Mouse (Mus musculus): ENCODE results near the gene Wdr45.

The Wdr45 gene

DNA sequence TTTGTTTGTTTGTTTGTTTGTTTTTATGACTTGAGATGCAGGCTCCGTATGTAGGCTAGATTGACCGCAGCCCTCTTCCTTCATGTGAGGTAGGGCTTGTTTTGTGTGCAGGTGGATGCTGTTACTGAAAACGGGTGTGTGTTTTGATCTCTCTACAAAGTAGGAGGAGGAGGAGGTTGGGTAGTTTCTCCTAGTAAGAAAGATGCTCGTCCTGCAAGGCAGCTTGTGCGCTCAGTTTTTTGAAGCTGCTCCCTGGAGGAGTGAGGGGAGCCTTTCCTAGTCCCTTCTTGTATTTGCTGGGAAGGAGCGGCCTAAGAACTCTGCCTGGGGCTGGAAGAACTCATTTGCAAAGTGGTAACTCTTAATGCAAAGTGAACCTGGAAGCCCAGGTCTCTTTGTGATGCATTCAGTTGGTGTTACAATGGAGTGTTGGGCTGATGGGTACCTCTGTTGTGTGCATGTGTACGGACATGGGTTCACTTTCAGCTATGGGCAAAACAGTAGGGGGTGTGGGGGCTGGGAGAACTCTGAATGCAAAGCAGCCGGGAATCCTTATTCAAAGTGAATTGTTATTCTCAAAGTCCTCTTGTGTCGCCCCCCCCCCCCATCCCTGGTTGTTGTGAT lies 50.6 kb downstream of the Wdr45 start:
- DNase-seq, result no peak

DNA sequence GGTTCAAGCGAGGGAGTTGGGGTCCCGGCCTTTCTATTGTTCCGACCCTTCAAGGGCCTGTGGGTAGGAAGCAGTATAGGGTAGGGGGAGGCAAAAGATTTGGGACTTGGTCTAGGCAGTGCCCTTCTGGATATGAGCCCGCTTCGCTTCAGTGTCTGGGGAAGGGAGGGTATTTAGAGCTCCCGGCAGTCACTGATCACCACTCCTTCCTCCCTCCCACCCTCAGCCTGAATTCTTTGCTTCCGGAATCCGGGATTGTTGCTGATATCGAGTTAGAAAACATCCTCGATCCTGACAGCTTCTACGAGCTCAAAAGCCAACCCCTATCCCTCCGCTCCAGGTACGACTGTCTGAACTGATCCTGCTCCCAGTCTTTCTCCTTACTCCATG lies 51.1 kb downstream of the Wdr45 start:
- no peak for DNase-seq

DNA sequence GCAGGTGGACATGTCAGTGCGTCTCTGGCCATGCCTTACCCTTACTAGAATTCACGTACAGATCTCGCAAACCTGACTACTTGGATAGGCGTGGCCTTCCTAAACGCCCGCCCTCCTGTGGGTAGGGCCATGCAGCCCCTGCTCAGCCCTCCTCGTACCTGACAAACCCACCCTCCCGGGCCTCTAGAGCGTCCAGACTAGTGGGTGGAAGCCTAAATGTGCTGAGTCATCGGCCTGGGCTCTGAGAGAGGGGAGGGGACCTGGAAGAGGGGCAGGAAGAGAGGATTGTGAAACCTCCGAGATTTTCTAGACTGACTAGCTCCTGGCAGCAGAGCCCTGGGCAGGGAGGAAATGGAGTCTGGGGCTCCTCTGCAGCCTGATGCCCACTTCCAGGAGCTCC lies 51.6 kb downstream of the Wdr45 start:
- no peak for DNase-seq

DNA sequence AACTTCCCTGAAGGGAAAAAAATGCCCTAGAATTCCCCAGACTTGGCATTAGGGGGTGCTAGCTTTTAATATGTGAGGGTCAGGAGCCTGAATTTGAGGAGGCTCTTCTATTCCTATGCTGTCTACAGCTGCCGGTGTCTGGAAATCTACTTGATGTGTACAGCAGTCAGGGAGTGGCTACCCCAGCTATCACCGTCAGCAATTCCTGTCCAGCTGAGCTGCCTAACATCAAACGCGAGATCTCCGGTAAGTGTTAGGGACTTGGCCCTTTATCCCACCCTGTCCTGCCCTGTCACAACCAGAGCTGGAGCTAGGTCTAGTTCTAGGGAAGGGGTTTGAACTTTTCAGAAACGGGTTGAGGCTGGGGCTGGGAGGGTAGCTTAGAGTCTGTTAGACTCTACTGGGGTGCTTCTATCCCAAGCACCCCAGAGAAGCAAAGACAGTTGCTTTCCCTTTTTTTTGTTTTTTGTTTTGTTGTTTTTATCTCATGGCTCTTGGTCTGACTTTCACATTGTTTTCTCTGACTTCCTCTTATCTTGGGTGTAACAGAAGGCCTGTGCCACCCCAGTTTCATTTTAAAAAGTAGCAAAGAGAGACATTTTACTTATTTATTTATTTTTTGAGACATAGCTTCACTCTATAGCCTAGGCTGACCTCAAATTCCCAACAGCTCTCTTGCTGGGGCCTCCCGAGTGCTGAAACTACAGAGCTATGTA lies 55.3 kb downstream of the Wdr45 start:
- DNase-seq, result no peak

DNA sequence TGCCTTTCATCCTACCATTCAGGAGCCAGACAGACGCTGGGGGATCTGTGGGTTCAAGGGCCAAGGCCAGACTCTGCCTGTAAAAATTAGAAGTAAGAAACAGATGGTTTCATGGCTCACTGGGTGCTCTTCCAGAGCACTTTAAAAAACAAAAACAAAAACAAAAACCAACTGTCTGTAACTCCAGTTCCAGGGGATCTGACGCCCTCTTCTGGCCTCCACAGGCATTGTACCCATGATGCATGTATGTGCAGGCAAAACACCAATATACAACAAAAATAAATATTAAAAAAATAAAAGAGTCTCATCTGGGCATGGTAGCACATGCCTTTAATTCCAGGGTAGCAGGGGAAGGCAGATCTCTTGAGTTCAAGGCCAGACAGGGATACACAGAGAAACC lies 58.6 kb downstream of the Wdr45 start:
- DNase-seq, result no peak

DNA sequence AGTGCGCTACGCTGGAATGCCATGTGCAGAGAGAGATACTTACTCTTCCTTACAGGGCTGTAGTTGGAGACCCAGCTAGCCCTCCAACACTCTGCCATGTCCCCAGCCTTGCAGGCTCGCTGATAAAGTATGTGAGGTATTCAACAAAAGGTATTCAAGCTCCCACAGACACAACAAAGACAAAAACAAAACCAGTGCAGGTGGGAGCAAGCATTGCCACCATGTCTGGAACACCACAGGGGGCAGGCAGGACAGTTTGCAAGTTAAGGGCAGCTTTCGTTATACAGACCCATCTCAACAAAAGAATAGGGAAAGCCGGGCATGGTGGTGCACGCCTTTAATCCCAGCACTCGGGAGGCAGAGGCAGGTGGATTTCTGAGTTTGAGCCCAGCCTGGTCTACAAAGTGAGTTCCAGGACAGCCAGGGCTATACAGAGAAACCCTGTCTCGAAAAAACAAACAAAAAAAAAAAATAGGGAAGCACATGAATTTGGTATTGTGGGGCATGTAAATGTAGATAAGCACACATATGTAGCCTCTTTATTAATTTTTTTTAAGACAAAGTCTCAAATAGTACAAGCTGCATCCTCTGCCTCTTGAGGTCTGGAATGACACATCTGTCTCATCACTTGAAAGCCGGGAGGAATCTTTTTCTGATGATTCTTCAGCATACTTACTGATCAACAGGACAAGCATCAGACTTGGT lies 61.5 kb downstream of the Wdr45 start:
- no peak for DNase-seq

DNA sequence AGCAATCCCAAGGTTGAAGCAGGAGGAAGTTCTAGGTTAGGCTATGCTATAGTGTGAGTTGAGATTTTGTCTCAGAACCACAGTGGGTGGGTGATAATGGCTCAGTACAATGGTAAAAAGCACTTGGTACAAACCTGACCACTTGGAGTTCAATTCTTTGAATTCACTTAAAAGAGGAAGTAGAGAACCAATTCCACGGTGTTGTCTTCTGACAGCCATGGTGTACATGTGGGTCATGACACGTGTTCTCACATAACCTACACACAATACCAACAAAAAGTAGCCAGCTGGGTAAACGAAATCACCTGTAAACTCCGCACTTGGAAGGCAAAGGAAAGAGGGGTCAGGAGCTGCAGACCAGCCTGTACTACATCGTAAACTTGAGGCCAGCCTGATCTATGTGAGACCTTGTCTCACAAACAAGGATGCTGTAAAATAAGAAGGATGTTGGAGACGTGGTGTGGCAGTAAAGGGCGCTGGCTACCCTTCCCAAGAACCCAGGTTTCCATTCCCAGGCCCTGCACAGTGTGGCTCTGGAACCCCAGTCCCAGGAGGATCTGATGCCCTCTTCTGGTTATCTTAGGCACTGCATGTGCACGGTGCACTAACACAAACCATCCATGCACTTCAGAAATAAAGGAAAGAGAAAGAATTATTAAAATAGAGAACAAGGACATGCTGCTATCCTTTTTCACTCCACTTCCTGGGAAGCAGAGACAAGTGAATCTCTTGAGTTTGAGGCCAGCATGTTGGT lies 62.4 kb downstream of the Wdr45 start:
- peak; percentile 54 for DNase-seq

Measured in right cerebral cortex, postnatal 4 days (tissue).